Mouse (Mus musculus) liver, embryonic 12.5 days (tissue): ENCODE data around the gene Mrpl38. TPM values are rescaled to one million over a fixed set of nuclear protein-coding genes. Genes with fewer than 3 reads are reported as not detected.
"Not testable (repeated sequence)": the region's sequence is repeated elsewhere in the genome, so short reads cannot be mapped to it uniquely, and the experiment has no call there.

Experiments
- ATAC-seq: fragments of 200-750 bp; cut with Nextera tagmentation; 2 replicates; pipeline ENCODE4 v1.8.0; 2017; ENCODE audit warnings: moderate number of reproducible peaks, mild to moderate bottlenecking, moderate library complexity
- H3K27ac ChIP-seq: fragments of 300-500 bp; sonication (generic); 2 replicates; pipeline ENCODE4 v1.5.1; 2016; ENCODE audit warnings: mild to moderate bottlenecking
- H3K27me3 ChIP-seq: fragments of 300-500 bp; sonication (generic); replicated peaks from 2 replicates; pipeline ENCODE4 v1.6.1; 2016; ENCODE audit warnings: mild to moderate bottlenecking, moderate library complexity
- H3K36me3 ChIP-seq: fragments of 300-500 bp; sonication (generic); 2 replicates; pipeline ENCODE4 v1.6.1; 2016; ENCODE audit warnings: mild to moderate bottlenecking, moderate library complexity
- H3K4me1 ChIP-seq: fragments of 300-500 bp; sonication (generic); 2 replicates; pipeline ENCODE4 v1.6.1; 2016
- H3K4me2 ChIP-seq: fragments of 300-500 bp; sonication (generic); 2 replicates; pipeline ENCODE4 v1.6.1; 2016; ENCODE audit warnings: mild to moderate bottlenecking, moderate library complexity
- H3K4me3 ChIP-seq: fragments of 300-500 bp; sonication (generic); 2 replicates; pipeline ENCODE4 v1.5.1; 2016; ENCODE audit warnings: mild to moderate bottlenecking, moderate library complexity
- H3K9ac ChIP-seq: fragments of 300-500 bp; sonication (generic); 2 replicates; pipeline ENCODE4 v1.6.1; 2016; ENCODE audit warnings: mild to moderate bottlenecking, moderate library complexity
- H3K9me3 ChIP-seq: fragments of 300-500 bp; sonication (generic); replicated peaks from 2 replicates; pipeline ENCODE4 v1.6.1; 2016; ENCODE audit warnings: mild to moderate bottlenecking, moderate library complexity
- WGBS: fragments of 180-500 bp; shearing (Covaris S2); methylation state at CpG from one replicate; pipeline ENCODE4 v1.1.7; 2016; ENCODE audit not compliant: insufficient replicate concordance; 5-methylcytosine and 5-hydroxymethylcytosine counted together
- polyA plus RNA-seq: library from polyadenylated mRNA; unstranded; fragments of >200 nt; fragmentation: Nextera tagmentation; extraction: Ambion mirVana; gene quantifications from 2 replicates; pipeline ENCODE4 v1.2.1, GENCODE M21; 2016

Gene Mrpl38
- polyA plus RNA-seq, 1 experiment from 2014 or later: 81.5 TPM

DNA sequence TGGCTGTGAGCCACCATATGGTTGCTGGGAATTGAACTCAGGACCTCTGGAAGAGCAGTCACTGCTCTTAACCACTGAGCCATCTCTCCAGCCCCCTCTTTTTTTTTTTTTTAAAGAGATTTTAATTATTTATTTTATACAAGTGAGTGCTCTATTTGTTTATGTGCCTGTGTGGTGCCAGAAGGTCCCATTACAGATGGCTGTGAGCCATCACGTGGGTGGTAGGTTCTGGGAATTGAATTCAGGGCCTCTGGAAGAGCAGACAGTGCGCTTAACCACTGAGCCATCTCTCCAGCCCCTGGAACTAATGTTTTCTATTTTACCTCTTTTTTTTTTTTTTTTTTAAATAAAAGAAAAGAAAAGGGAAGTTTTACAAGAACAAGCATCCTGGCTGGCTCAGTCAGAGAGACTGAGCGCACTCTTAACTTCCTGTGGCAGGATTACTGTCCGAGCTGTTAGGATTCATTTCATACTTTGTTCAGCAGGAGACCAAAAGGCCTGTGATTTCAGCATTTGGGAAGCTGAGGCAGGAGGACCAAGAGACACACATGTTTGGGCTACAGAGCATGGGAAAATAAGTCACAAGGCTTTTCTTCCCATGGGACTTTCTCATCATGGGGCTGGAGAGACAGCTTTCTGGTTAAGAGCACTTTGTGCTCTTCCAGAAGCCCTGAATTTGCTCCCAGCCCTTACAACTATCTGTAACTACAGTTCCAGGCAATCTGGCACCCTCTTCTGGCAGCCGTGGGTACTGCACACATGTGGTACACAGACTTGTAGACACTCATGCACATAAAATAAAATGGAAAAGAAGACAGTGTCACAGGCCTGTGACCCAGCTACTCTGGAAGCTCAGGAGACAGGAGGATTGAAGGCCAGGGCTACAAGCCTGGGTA is 42.2 kb downstream of the Mrpl38 start:
- Histone ChIP-seq H3K27me3 (no peaks in the 10 kb centered on the region), H3K4me3 (no peak overlapping the region), H3K9me3 (0 out of 2 replicates have a peak, but pooled peaks cover 5% of the 10 kb centered on the region), H3K27ac (no peak overlapping the region), H3K9ac (no peak overlapping the region), H3K36me3 (no peaks in the 10 kb centered on the region), H3K4me2 (no peak overlapping the region), H3K4me1 (peaks cover 56% of the 10 kb centered on the region)
- 77% methylated on average over 5 of the region's 5 CpGs for WGBS
- ATAC-seq: no peak

DNA sequence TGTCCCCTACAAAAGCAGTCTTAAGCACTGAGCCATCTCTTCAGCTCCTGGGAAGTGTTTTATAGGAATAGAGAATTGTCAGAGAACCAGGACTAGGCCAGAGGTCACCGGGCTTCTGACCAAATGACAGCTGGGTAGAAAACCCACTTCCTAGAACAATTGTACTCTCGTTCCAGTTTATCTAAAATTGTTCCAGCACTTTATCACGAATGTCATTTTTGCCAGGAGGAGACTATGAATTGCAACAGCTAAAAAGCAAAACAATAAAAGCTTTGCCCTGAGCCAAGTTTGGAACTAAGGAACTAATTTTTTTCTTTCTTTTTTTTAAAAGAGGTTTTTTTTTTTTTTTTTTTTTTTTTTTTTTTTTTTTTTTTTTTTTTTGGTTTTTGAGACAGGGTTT is 43.1 kb downstream of the Mrpl38 start:
- H3K9ac ChIP-seq: no peak overlapping the region
- 0 out of 2 replicates have a peak, but pooled peaks cover 5% of the 10 kb centered on the region for H3K9me3 ChIP-seq
- no peak overlapping the region for H3K4me3 ChIP-seq
- H3K27me3 ChIP-seq: no peaks in the 10 kb centered on the region
- 21% methylated on average over 3 of the region's 3 CpGs for whole genome bisulfite sequencing
- peaks cover 48% of the 10 kb centered on the region for H3K4me1 ChIP-seq
- H3K4me2 ChIP-seq: no peak overlapping the region
- no peaks in the 10 kb centered on the region for H3K36me3 ChIP-seq
- no peak overlapping the region for H3K27ac ChIP-seq
- no peak for ATAC-seq

DNA sequence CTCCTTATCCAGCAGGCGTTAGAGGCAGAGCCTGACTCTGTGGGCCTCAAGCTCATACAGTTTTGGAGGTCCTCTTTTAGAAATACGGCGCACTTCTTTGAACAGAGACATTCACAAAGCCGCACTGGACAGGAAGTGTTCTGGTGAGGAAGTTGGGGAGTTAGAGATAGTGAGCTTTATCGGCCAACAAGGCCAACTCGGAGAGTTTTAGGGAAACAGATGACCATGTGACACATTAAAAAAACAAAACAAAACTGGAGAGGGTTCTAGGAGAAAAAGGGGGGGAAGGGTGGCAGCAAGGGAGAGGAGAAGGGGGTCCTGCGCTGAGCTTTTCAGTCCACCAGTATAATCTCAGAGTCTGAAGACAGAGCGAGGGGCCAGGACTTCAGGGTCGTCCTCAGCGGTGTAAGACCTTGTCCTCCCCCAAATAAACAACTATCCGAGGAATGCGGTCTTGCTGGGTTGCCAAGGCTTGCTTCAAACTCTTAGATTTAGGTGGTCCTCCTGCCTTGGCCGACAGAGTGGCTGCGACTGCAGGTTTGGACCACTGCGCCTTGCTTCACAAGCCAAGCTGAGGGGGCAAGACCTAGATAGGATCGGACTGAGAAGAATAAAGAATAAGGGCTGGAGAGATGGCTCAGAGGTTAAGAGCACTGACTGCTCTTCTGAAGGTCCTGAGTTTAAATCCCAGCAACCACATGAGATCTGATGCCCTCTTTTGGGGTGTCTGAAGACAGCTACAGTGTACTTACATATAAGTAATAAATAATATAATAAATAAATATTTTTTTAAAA is 44.7 kb downstream of the Mrpl38 start:
- H3K4me1 ChIP-seq: peaks cover 33% of the 10 kb centered on the region
- H3K9me3 ChIP-seq: 0 out of 2 replicates have a peak, but pooled peaks cover 5% of the 10 kb centered on the region
- no peaks in the 10 kb centered on the region for H3K27me3 ChIP-seq
- peak overlapping the region; percentile 66 for H3K27ac ChIP-seq
- ATAC-seq: peak; percentile 51; the same call in 1 of the 2 replicates
- peak overlapping the region; percentile 51 for H3K4me2 ChIP-seq
- WGBS: 10% methylated on average over 16 of the region's 16 CpGs
- H3K36me3 ChIP-seq: no peaks in the 10 kb centered on the region
- H3K9ac ChIP-seq: peak overlapping the region; percentile 24
- 0 out of 2 replicates have a peak overlapping the region, but pooled peaks have one; percentile 7 for H3K4me3 ChIP-seq

DNA sequence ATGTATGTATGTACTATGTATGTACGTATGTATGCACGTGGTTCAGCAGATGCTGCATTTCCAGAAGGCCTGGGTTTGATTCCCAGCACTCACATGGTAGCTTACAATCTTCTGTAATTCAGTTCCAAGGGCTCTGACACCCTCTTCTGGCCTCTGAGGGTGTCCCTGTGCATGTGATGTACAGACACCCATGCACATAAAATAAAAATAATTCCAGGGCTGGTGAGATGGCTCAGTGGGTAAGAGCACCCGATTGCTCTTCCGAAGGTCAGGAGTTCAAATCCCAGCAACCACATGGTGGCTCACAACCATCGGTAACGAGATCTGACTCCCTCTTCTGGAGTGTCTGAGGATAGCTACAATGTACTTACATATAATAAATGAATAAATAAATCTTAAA is 45.7 kb downstream of the Mrpl38 start:
- WGBS: 72% methylated on average over 6 of the region's 6 CpGs
- H3K36me3 ChIP-seq, ATAC-seq: not testable (repeated sequence)

DNA sequence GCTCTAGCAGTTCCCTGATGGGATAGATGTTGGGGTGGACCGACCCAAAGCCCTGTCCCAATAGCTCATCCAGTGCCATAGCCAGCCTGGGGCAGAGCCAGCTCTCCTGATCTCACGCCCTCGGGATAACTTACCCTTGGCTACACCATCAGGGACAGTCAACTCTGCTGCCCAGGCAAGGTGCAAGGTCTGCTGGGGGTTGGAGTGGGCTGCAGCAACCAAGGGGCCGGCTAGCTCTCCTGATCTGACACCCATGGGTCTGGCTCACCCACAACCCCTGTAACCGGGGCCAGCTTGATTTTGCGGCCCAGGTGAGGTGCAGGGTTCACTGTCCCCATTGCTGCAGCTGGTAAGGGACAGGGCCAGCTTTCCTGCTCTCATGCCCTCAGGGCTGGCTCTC is 47.1 kb downstream of the Mrpl38 start:
- 80% methylated on average over 6 of the region's 6 CpGs for WGBS
- no peak overlapping the region for H3K4me2 ChIP-seq
- H3K27ac ChIP-seq: no peak overlapping the region
- no peak for ATAC-seq
- H3K27me3 ChIP-seq: no peaks in the 10 kb centered on the region
- H3K4me1 ChIP-seq: peaks cover 39% of the 10 kb centered on the region
- H3K9me3 ChIP-seq: 0 out of 2 replicates have a peak, but pooled peaks cover under 1% of the 10 kb centered on the region
- H3K4me3 ChIP-seq: no peak overlapping the region
- H3K9ac ChIP-seq: no peak overlapping the region
- H3K36me3 ChIP-seq: no peaks in the 10 kb centered on the region

More for the DNA sequence above, 45.7 kb downstream of the Mrpl38 start:
- H3K4me1 ChIP-seq: peaks cover 34% of the 10 kb centered on the region
- not testable (repeated sequence) for H3K4me2 ChIP-seq, H3K9ac ChIP-seq, H3K27me3 ChIP-seq, H3K27ac ChIP-seq, H3K9me3 ChIP-seq, H3K4me3 ChIP-seq

DNA sequence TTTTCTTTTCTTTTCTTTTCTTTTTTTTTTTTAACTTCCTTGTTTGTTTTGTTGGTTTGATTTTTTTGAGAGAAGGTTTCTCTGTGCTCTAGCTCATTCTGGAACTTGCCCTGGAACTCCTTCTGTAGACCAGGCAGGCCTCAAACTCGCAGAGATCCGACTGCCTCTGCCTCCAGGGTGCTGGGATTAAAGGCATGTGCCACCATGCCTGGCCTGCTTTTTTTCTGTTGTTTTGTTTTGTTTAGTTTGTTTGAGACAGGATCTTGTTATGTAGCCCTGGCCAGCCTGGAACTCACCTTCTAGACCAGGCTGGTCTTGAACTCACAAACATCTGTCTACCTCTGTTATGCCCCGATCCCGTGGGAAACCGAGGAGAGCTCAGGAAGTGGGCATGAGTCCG is 49.1 kb downstream of the Mrpl38 start:
- no peak for ATAC-seq
- H3K4me1 ChIP-seq: peaks cover 47% of the 10 kb centered on the region
- H3K4me3 ChIP-seq: no peak overlapping the region
- H3K9ac ChIP-seq: no peak overlapping the region
- H3K9me3 ChIP-seq: no peaks in the 10 kb centered on the region
- H3K36me3 ChIP-seq: peaks cover 8% of the 10 kb centered on the region
- H3K4me2 ChIP-seq: no peak overlapping the region
- WGBS: 83% methylated on average over 6 of the region's 6 CpGs
- no peaks in the 10 kb centered on the region for H3K27me3 ChIP-seq
- no peak overlapping the region for H3K27ac ChIP-seq

DNA sequence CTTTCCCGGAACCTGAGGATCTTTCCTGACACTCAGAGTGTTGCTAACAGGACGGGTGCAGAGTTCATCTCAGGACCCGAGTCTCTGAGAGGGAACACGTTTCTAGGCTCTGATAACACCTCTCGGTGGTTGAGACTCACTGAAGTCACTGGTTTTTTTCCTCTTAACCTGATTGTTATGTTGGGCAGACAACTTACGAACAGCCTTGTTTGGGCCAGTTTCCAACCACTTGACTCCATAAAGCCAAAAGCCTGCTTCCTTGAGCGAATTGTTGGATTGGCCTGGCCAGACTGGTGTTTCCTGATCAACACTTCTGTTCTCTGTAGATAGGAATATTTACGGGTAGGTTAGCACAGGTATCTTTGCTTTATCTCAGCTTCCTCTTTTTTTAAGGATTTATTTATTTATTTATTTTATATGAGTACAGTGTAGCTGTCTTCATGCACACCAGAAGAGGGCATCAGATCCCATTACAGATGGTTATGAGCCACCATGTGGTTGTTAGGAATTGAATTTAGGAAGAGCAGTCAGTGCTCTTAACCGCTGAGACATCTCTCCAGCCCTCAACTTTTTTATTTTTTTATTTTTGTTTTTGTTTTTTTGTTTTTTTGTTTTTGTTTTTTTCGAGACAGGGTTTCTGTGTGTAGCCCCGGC is 49.8 kb downstream of the Mrpl38 start:
- Histone ChIP-seq H3K4me2 (peak overlapping the region; percentile 75), H3K27me3 (no peaks in the 10 kb centered on the region), H3K36me3 (peaks cover 13% of the 10 kb centered on the region), H3K27ac (peak overlapping the region; percentile 82; the same call in 1 of the 2 replicates), H3K9me3 (no peaks in the 10 kb centered on the region), H3K4me3 (no peak overlapping the region), H3K4me1 (peaks cover 48% of the 10 kb centered on the region), H3K9ac (no peak overlapping the region)
- no peak for ATAC-seq
- 31% methylated on average over 11 of the region's 11 CpGs for WGBS

DNA sequence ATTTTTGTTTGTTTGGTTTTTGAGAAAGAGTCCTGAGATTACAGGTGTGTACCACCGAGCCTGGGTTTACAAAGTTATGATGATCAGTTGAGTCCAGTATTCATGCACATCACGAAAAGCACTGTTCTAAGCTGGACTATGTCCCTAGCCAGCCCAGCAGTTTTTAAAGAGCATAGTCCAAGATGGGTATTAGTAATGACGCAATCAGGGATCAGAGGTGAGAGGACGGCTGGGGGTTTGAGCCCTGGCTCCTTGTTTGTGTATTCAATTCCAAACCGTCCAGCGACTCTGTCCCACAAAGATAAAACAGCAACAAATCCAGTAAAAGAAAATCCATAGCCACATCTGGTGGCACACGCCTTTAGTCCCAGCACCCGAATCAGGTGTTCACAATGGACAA is 50.5 kb downstream of the Mrpl38 start:
- WGBS: 48% methylated on average over 8 of the region's 8 CpGs
- no peak for ATAC-seq
- Histone ChIP-seq H3K4me2 (peak overlapping the region; percentile 75), H3K4me3 (no peak overlapping the region), H3K27me3 (no peaks in the 10 kb centered on the region), H3K27ac (peak overlapping the region; percentile 82), H3K9ac (peak overlapping the region; percentile 76; the same call in 1 of the 2 replicates), H3K9me3 (no peaks in the 10 kb centered on the region), H3K4me1 (peaks cover 48% of the 10 kb centered on the region), H3K36me3 (peaks cover 20% of the 10 kb centered on the region)

DNA sequence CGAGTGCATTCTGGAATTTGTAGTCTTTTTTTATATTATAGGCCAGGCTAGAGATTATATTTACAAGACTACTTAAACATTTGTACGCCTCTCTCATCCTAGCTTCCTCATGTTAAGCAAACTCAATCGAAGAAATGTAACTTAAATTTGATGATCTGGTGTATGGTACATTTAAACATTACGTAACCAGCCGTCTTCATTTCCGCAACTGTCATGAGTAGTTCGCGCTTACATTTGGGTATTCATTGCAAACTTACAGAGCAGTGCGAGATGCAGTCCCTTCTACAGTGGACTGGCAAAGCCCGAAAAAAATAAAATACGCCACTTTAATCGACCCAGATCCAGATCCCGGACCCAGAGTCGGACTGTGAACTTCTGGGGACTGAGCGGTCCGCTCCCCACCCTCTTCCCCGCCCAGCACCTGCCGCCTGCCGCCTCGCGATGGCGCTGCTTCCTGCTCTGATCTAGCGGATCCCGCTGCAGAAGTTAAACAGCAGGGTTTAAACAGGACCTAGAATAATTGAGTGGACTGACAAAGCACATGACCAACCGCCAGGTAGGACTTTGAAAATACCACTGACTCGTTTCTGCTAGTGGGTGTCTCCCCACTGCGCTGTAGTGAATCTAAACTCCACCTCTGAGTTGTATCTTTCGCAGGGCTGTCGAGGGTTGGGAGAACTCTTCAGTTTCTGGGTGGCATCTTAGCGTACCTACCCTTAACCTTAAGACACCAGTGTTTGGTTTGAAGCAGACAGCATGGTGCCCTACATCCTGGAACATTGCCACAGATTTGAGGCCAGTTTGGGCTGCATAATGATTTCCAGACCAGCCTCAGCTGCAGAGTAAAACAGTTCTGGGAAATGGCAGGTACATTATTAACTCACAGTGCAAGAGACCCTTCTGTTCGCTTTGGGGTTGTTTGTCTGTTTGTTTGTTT is 51.2 kb downstream of the Mrpl38 start:
- peak overlapping the region; percentile 63 for H3K4me3 ChIP-seq
- peak; percentile 75 for ATAC-seq
- peaks cover 27% of the 10 kb centered on the region for H3K36me3 ChIP-seq
- no peaks in the 10 kb centered on the region for H3K9me3 ChIP-seq
- H3K27ac ChIP-seq: peak overlapping the region; percentile 82
- 3% methylated on average over 31 of the region's 31 CpGs for WGBS
- H3K4me2 ChIP-seq: peak overlapping the region; percentile 75
- H3K9ac ChIP-seq: peak overlapping the region; percentile 76
- H3K4me1 ChIP-seq: peaks cover 52% of the 10 kb centered on the region
- H3K27me3 ChIP-seq: no peaks in the 10 kb centered on the region

DNA sequence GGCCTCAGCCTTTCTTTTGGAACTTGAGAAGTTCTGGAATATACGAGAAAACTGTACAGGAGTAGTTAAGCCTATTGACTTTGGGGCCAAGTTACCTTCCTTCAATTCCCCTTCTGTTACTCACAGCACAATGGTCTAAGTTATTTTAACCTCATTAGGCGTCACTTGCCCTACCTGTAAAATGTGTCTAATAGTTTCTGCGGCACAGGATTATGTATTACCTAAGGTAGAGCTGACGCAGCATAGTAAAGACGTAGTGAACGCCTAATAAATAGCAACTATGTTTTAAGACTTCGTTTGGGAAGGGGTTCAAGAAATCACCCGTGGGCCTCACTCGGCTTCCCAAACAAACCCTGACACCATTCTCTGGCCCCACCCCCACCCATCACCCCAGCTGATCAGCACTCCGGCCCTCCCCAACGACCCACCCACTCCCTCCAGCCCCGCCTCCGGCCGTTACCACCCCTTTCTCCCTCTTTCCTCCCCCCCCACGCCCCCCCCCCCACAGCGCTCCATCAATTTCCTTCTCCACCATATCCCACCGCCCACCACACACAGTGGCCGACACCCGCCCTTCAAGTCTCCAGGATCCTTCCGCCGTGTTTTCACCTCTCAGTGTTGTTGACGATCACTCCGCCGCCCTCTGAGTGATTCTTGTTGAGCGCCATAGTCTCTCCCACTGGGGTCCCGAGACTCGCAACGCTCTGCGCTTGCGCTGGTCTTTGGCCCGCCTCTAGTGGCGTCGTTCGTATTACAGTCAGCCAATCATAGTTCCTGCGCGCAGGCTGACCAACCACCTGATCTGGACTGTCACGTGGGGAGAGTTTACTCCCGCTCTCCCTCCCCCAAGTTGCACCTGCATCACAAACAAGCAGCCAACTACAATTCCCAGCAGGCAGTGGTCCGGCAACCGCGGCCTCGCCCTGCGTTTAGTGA is 52.1 kb downstream of the Mrpl38 start, which contains the start of gene Wbp2:
Wbp2 (minus strand) TSS at position 738 of the 936 bp plus-strand sequence.
- H3K4me1 ChIP-seq: peaks cover 60% of the 10 kb centered on the region
- H3K27ac ChIP-seq: peak within 1 kb of the TSS; percentile 86

More for the DNA sequence above, 52.1 kb downstream of the Mrpl38 start, which contains the start of gene Wbp2:
- H3K9me3 ChIP-seq: no peaks in the 10 kb centered on the region
- peak within 1 kb of the TSS; percentile 76 for H3K9ac ChIP-seq
- ATAC-seq: peak; percentile 91
- 5% methylated on average over 42 of the region's 43 CpGs for WGBS
- H3K4me2 ChIP-seq: peak within 1 kb of the TSS; percentile 77
- peak within 1 kb of the TSS; percentile 63 for H3K4me3 ChIP-seq
- no peaks in the 10 kb centered on the region for H3K27me3 ChIP-seq
- H3K36me3 ChIP-seq: peaks cover 36% of the 10 kb centered on the region
